Mouse (Mus musculus) embryonic facial prominence, embryonic 11.5 days (tissue): Measurements from ENCODE around the gene Sez6l. TPM values are rescaled to one million over a fixed set of nuclear protein-coding genes. Genes with fewer than 3 reads are reported as not detected.

Experiments
- ATAC-seq: fragments of 200-750 bp; cut with Nextera tagmentation; replicated peaks from 2 replicates; pipeline ENCODE4 v1.8.0; 2017; ENCODE audit warnings: low read depth; ENCODE audit not compliant: insufficient number of reproducible peaks, low FRiP score, low TSS enrichment
- DNase-seq: peaks from one replicate; pipeline ENCODE4 v3.0.0-alpha.2; 2015; ENCODE audit warnings: low spot score
- H3K27ac ChIP-seq: fragments of 300-500 bp; sonication (generic); replicated peaks from 2 replicates; pipeline ENCODE4 v1.5.1; 2014; ENCODE audit warnings: mild to moderate bottlenecking, low read depth, low read length, control low read depth
- H3K27me3 ChIP-seq: fragments of 300-500 bp; sonication (generic); 2 replicates; pipeline ENCODE4 v1.6.1; 2014; ENCODE audit warnings: mild to moderate bottlenecking, low read length, moderate library complexity, mixed read lengths; ENCODE audit not compliant: control insufficient read depth, insufficient read depth
- H3K36me3 ChIP-seq: fragments of 300-500 bp; sonication (generic); replicated peaks from 2 replicates; pipeline ENCODE4 v1.6.1; 2014; ENCODE audit warnings: low read depth, mild to moderate bottlenecking, low read length, moderate library complexity, mixed read lengths; ENCODE audit not compliant: control insufficient read depth, insufficient read depth
- H3K4me1 ChIP-seq: fragments of 300-500 bp; sonication (generic); 2 replicates; pipeline ENCODE4 v1.6.1; 2014; ENCODE audit warnings: low read length, mixed read lengths; ENCODE audit not compliant: control insufficient read depth, insufficient read depth
- H3K4me2 ChIP-seq: fragments of 300-500 bp; sonication (generic); 2 replicates; pipeline ENCODE4 v1.6.1; 2014; ENCODE audit warnings: low read depth, mild to moderate bottlenecking, control low read depth, low read length, moderate library complexity
- H3K4me3 ChIP-seq: fragments of 300-500 bp; sonication (generic); 2 replicates; pipeline ENCODE4 v1.5.1; 2014; ENCODE audit warnings: low read depth, low read length, control low read depth
- H3K9ac ChIP-seq: fragments of 300-500 bp; sonication (generic); replicated peaks from 2 replicates; pipeline ENCODE4 v1.6.1; 2014; ENCODE audit warnings: mild to moderate bottlenecking, control low read depth, low read length
- H3K9me3 ChIP-seq: fragments of 300-500 bp; sonication (generic); replicated peaks from 2 replicates; pipeline ENCODE4 v1.6.1; 2016; ENCODE audit warnings: mild to moderate bottlenecking, low read length, inconsistent platforms, mixed read lengths; ENCODE audit not compliant: control insufficient read depth
- WGBS: fragments of 180-500 bp; shearing (Covaris S2); extraction: QIAGEN DNeasy Blood & Tissue Kit; methylation state at CpG from one replicate; pipeline ENCODE4 v1.1.7; 2014; 5-methylcytosine and 5-hydroxymethylcytosine counted together
- polyA plus RNA-seq: library from polyadenylated mRNA; unstranded; fragments of >200 nt; fragmentation: Nextera tagmentation; extraction: Ambion mirVana; gene quantifications from 2 replicates; pipeline ENCODE4 v1.2.1, GENCODE M21; 2014

Gene Sez6l
- polyA plus RNA-seq, 1 experiment from 2014 or later = 0.48 TPM

GRCm38 (mm10) chr5:112391676-112392323 lies 185.2 kb downstream of the Sez6l start:
- Histone ChIP-seq H3K4me1 (peaks cover 4% of the 10 kb centered on the region), H3K9ac (no peak overlapping the region), H3K36me3 (no peaks in the 10 kb centered on the region; the same call in 1 of the 2 replicates), H3K27ac (no peak overlapping the region), H3K4me2 (no peak overlapping the region), H3K27me3 (no peaks in the 10 kb centered on the region), H3K9me3 (no peaks in the 10 kb centered on the region), H3K4me3 (no peak overlapping the region)
- 67% methylated on average over 27 of the region's 27 CpGs for WGBS
- DNase-seq (no peak), ATAC-seq (no peak)

DNA sequence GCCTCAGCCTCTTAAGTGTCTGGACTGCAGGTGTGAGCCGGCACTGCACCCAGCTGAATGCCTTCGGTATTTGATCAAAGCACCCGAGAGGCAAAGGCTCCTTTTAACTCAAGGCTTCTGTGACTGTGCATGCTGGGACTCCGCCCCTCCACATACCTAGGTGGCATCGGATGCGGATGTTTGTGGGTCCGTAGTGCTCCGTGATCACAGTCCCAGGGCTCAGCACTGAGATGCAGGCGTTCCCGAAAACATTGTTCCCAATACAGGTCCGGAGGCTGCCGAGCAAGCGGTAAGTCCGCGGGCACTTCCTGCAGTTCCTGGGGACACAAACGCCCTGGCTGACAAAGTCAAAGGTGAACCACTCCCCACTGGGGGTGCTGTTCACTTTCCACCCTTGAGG lies 186.0 kb downstream of the Sez6l start:
- Histone ChIP-seq H3K4me2 (no peak overlapping the region), H3K9me3 (no peaks in the 10 kb centered on the region), H3K27ac (no peak overlapping the region), H3K4me3 (no peak overlapping the region), H3K9ac (no peak overlapping the region), H3K4me1 (peaks cover 4% of the 10 kb centered on the region), H3K27me3 (no peaks in the 10 kb centered on the region), H3K36me3 (no peaks in the 10 kb centered on the region; the same call in 1 of the 2 replicates)
- 49% methylated on average over 16 of the region's 16 CpGs for WGBS
- ATAC-seq = no peak
- no peak for DNase-seq

- H3K27ac ChIP-seq = no peak overlapping the region
Observed at GRCm38 (mm10) chr5:112389352-112389751, 187.6 kb downstream of the Sez6l start.

DNA sequence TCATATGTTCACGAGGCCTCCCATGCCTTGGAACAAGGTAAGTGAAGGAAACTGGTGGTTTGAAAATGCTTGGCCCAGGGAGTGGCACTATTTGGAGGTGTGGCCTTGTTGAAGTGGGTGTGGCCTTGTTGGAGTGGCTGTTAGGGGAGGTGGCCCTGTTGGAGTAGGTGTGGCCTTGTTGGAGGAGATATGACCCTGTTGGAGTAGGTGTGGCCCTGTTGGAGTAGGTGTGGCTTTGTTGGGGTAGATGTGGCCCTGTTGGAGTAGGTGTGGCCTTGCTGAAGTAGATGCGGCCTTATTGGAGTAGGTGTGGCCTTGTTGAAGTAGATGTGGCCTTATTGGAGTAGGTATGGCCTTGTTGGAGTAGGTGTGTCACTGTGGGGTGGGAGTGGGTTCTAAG lies 191.0 kb downstream of the Sez6l start:
- H3K4me2 ChIP-seq = no peak overlapping the region
- no peak overlapping the region for H3K4me3 ChIP-seq
- no peaks in the 10 kb centered on the region for H3K27me3 ChIP-seq
- no peak; the same call in 1 of the 2 replicates for ATAC-seq
- WGBS = 81% methylated on average over 2 of the region's 2 CpGs
- no peak for DNase-seq
- no peak overlapping the region for H3K27ac ChIP-seq
- no peaks in the 10 kb centered on the region for H3K9me3 ChIP-seq
- no peaks in the 10 kb centered on the region for H3K4me1 ChIP-seq
- H3K9ac ChIP-seq = no peak overlapping the region
- H3K36me3 ChIP-seq = no peaks in the 10 kb centered on the region; the same call in 1 of the 2 replicates

More at GRCm38 (mm10) chr5:112389352-112389751, 187.6 kb downstream of the Sez6l start:
- ATAC-seq = no peak
- Histone ChIP-seq H3K4me3 (no peak overlapping the region), H3K36me3 (no peaks in the 10 kb centered on the region; the same call in 1 of the 2 replicates), H3K9ac (no peak overlapping the region), H3K27me3 (no peaks in the 10 kb centered on the region), H3K4me2 (no peak overlapping the region), H3K4me1 (peaks cover 4% of the 10 kb centered on the region), H3K9me3 (no peaks in the 10 kb centered on the region)
- 82% methylated on average over 9 of the region's 9 CpGs for WGBS
- no peak for DNase-seq

DNA sequence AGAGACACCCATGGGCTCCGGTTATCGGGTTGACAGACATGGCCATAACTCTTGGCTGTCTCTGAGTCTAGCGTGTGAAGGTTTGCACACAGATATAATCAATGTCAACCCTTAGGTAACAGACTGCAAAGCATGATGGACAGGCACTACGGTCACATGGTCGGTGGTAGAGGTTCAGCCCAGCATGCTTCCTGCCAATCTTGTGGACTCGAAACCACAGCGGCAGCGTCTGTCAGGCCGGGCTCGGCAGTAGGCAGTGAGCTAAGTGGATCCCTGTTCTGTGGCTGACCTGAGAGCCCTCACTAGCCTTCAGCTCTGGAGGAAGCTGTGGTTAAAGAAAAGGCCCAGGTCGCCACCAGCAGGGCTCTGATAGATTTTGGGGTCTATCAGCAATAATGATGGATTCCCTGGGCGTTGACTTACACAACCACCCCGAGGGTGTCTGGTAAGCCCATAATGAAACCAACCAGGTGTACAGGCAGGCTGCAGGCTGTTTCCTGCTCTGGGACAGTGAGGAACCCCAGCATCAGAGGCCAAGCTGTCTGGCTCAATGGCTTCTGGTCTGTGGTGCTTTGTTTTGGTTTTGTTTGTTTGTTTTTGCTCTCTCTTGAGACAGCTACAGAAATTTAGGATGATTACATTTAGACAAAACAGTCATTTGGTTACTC lies 192.0 kb downstream of the Sez6l start:
- Histone ChIP-seq H3K36me3 (no peaks in the 10 kb centered on the region; the same call in 1 of the 2 replicates), H3K4me2 (no peak overlapping the region), H3K27me3 (no peaks in the 10 kb centered on the region), H3K4me1 (no peaks in the 10 kb centered on the region), H3K9ac (no peak overlapping the region), H3K4me3 (no peak overlapping the region), H3K9me3 (no peaks in the 10 kb centered on the region), H3K27ac (no peak overlapping the region)
- no peak for ATAC-seq
- DNase-seq = no peak
- WGBS = 90% methylated on average over 13 of the region's 13 CpGs

DNA sequence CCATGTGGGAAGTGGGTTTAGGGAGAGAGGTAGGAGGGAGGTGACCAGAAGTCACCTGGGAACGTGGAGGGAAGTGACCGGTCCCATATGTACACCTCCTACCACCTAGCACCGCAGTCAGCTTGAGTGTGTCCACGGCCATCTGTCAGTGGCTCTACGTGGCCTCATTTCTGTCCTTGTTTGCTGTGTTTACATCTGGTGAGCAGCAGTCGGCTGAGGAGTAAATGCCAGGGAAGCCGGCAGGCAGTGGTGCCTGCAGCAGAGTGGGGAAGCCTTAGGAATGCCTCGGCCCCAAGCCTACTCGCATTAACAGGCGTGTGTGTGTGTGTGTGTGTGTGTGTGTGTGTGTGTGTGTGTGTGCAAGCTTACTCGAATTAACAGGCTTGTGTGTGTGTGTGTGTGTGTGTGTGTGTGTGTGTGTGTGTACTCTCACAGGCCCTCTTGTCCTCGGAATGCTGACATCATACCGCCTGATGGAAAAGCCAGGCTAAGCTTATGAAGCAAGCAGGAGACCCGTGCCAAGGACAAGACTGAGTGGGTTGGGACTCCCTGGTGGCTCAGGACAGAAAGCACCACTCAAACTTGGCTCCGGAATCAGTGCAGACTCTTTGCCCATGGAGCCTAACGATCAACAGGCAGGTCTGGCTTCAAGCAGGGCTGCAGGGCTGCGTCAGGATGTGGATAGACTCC lies 194.2 kb downstream of the Sez6l start:
- Histone ChIP-seq H3K27ac (no peak overlapping the region; the same call in 1 of the 2 replicates), H3K4me2 (no peak overlapping the region), H3K9me3 (no peaks in the 10 kb centered on the region), H3K9ac (no peak overlapping the region), H3K4me1 (no peaks in the 10 kb centered on the region), H3K27me3 (no peaks in the 10 kb centered on the region), H3K4me3 (no peak overlapping the region), H3K36me3 (peaks cover 2% of the 10 kb centered on the region)
- ATAC-seq (no peak), DNase-seq (no peak)
- 68% methylated on average over 16 of the region's 17 CpGs for WGBS

- H3K9ac ChIP-seq = no peak overlapping the region
- H3K4me1 ChIP-seq = no peaks in the 10 kb centered on the region
- peaks cover 2% of the 10 kb centered on the region for H3K36me3 ChIP-seq
- no peak; the same call in 1 of the 2 replicates for ATAC-seq
- no peak overlapping the region for H3K4me3 ChIP-seq
- 72% methylated on average over 8 of the region's 9 CpGs for WGBS
- H3K27ac ChIP-seq = no peak overlapping the region
- no peaks in the 10 kb centered on the region for H3K27me3 ChIP-seq
- no peak overlapping the region for H3K4me2 ChIP-seq
- DNase-seq = no peak
- H3K9me3 ChIP-seq = no peaks in the 10 kb centered on the region
Observed at GRCm38 (mm10) chr5:112382042-112382441, 194.9 kb downstream of the Sez6l start.

DNA sequence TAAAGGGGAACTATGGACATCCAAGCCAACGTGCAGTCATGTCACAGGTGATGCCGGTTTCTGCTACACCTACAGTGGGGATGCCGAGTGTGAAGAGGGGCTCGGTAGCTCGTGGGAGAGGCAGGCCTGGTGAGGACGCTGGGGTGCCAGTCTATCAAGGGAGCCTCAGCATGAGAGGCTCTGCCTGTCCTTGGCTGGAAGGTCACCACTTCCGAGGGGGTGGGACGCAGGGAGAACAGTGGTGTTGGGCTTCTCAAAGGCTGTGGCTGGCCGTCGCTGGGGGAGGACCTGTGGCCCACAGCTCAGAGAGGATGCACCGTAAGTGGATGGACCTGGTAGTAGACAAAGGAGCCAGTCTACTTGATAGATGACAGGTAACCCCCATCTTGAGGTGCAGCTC lies 195.8 kb downstream of the Sez6l start:
- Histone ChIP-seq H3K27ac (no peak overlapping the region), H3K36me3 (peaks cover 2% of the 10 kb centered on the region), H3K27me3 (no peaks in the 10 kb centered on the region), H3K4me2 (no peak overlapping the region), H3K4me3 (no peak overlapping the region), H3K9me3 (no peaks in the 10 kb centered on the region), H3K4me1 (no peaks in the 10 kb centered on the region), H3K9ac (no peak overlapping the region)
- DNase-seq = no peak
- ATAC-seq = no peak
- 83% methylated on average over 11 of the region's 11 CpGs for WGBS
